Mouse (Mus musculus): ENCODE data around the gene Slc22a4.
"Not testable (repeated sequence)": the region's sequence is repeated elsewhere in the genome, so short reads cannot be mapped to it uniquely, and the experiment has no call there.

The Slc22a4 gene

GRCm38 (mm10) chr11:54057428-54057827 is 29.5 kb upstream of the Slc22a4 start:
- DNase-seq (ENCODE audit: low spot score) = no peak

GRCm38 (mm10) chr11:54056132-54056531 is 28.2 kb upstream of the Slc22a4 start:
- no peak for DNase-seq (ENCODE audit: low spot score)

GRCm38 (mm10) chr11:54054257-54054656 is 26.4 kb upstream of the Slc22a4 start:
- DNase-seq (ENCODE audit: low spot score) = no peak

GRCm38 (mm10) chr11:54053090-54053489 is 25.2 kb upstream of the Slc22a4 start:
- DNase-seq (ENCODE audit: low spot score) = no peak

GRCm38 (mm10) chr11:54052128-54052527 is 24.2 kb upstream of the Slc22a4 start:
- DNase-seq (ENCODE audit: low spot score) = no peak

GRCm38 (mm10) chr11:54051161-54051560 is 23.3 kb upstream of the Slc22a4 start:
- no peak for DNase-seq (ENCODE audit: low spot score)

- DNase-seq (ENCODE audit: low spot score) = no peak
Observed at GRCm38 (mm10) chr11:54050205-54050604, 22.3 kb upstream of the Slc22a4 start.

- DNase-seq (ENCODE audit: low spot score) = no peak
Observed at GRCm38 (mm10) chr11:54040676-54041075, 12.8 kb upstream of the Slc22a4 start.

GRCm38 (mm10) chr11:54032872-54033271 is 5.0 kb upstream of the Slc22a4 start:
- DNase-seq (ENCODE audit: low spot score) = not testable (repeated sequence)

- no peak for DNase-seq (ENCODE audit: low spot score)
Observed at GRCm38 (mm10) chr11:54028997-54029396, 1.1 kb upstream of the Slc22a4 start.

- DNase-seq (ENCODE audit: low spot score) = no peak
Observed at GRCm38 (mm10) chr11:54027131-54028043, 503 bp downstream of the Slc22a4 start.

GRCm38 (mm10) chr11:54026491-54027041 is 1.3 kb downstream of the Slc22a4 start:
- no peak for DNase-seq (ENCODE audit: low spot score)

GRCm38 (mm10) chr11:54021396-54022093 is 6.3 kb downstream of the Slc22a4 start:
- no peak for DNase-seq (ENCODE audit: low spot score)

GRCm38 (mm10) chr11:54018893-54019732 is 8.8 kb downstream of the Slc22a4 start:
- no peak for DNase-seq (ENCODE audit: low spot score)

- DNase-seq (ENCODE audit: low spot score) = no peak
Observed at GRCm38 (mm10) chr11:54017596-54017995, 10.3 kb downstream of the Slc22a4 start.

- no peak for DNase-seq (ENCODE audit: low spot score)
Observed at GRCm38 (mm10) chr11:54016051-54016450, 11.8 kb downstream of the Slc22a4 start.

GRCm38 (mm10) chr11:54012961-54013360 is 14.9 kb downstream of the Slc22a4 start:
- DNase-seq (ENCODE audit: low spot score) = no peak

- no peak for DNase-seq (ENCODE audit: low spot score)
Observed at GRCm38 (mm10) chr11:54011255-54011654, 16.6 kb downstream of the Slc22a4 start.

- no peak for DNase-seq (ENCODE audit: low spot score)
Observed at GRCm38 (mm10) chr11:54008416-54008920, 19.4 kb downstream of the Slc22a4 start.

GRCm38 (mm10) chr11:54007717-54008116 is 20.2 kb downstream of the Slc22a4 start:
- no peak for DNase-seq (ENCODE audit: low spot score)

- DNase-seq (ENCODE audit: low spot score) = no peak
Observed at GRCm38 (mm10) chr11:54006901-54007300, 21.0 kb downstream of the Slc22a4 start.

GRCm38 (mm10) chr11:54006362-54006761 is 21.5 kb downstream of the Slc22a4 start:
- DNase-seq (ENCODE audit: low spot score) = not testable (repeated sequence)
